Mouse (Mus musculus) frontal cortex, postnatal 36 days (tissue): ENCODE measurements at regions not wholly inside any gene's neighbourhood (a gene's known extent, or its start where the extent isn't known, plus 50 kb on each side); places are given as distances from the start of the nearest gene placed in this dataset.

Experiments used
- DNase-seq, 2 experiments: peaks; one replicate each; pipeline ENCODE4 v3.0.0; 2022; ENCODE audit warnings: low spot score in 2 of 2

DNA sequence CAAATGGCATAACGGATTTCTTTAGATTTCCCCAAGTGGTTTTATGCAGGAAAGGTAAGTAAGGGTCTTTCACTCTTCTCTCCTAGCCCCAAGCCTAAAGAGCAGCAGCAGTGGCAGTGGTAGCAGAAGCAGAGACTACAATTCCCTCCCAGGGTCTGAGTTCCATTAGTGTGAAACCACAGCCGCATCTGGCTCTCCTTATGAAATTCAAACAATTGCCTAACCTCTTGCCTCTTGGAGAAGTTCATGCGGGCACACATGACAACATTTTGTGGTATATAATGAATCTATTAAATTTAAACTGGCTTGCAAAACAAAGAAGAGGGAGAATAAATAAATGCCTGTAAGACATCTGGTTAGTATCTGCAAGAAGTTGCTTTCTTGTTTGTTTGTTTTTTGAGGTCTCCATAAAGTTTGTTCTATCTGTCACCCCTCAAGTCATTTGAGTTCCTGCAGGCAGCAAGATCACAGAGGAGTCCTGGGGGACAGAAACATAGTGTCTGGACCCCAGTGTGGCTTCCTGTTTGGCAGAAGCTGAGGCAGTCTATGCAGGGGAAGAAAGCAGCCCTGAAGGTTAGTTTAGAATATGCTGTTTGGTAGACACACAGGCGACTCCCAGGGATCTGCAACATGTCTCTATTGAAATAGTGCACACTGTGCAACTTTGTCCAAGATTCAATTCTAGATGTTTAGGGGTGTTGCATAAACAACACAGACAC, 578.9 kb downstream of the Kctd12 start:
- DNase-seq = no peak

DNA sequence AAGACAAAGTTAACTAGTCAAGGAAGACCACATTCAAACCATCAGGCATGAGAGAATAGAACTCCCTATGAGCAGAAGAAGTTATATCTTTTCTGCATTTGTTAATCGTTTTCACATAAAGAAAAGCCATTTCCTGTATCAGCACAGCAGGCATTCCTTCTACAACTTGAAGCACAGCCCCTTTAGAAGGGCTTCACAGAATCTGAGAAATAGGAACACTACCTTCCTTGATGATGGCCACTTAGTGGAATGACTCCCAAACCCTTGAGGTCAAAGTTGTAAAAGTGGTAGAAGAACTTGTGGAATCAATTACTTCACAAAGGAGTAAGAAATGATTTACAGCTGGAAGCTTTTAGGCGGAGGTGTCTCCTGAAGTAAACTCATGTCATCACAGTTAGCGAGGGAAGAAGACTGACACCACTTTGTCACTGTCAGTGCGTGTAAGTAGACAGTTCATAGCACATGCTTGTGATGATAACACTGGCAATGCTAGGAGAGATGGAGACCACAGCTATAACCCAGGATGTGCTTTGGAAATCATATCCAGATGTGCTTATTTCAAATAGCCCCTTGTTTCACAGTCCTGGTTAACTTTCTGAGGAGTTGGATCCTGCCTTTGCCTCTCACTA, 580.3 kb downstream of the Kctd12 start:
- no peak for DNase-seq

DNA sequence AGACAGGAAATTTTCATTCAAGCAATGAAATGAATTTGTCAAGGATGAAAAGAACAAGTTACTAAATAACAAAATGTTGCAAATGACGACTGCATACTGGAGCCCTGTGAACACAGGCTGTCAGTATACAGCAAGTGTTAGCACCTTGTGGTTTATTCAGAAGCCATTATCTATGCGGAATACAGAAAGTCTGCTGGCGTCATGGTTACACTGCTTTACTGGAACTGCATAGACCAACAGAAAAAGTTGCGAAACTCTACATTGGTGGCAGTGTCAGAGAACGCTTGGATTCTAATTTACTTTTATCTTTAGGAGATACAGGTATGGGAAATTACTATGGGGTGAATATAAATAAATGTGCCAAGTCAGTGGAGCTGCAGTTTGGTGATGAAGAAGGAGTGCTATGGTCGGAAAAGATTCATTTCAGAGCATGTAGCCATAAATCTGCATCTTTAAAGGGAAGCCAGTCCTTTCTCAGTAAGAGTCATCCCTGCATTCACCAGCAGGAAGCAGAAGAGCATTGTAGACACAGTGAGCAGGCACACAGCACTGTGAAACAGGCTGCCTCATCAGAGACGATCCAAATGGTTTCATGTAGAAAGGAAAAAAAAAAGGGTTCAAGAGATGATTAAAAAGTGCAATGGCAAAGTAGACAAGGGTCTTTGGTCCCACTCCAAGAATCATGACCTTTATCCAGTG, 586.3 kb downstream of the Kctd12 start:
- no peak for DNase-seq

DNA sequence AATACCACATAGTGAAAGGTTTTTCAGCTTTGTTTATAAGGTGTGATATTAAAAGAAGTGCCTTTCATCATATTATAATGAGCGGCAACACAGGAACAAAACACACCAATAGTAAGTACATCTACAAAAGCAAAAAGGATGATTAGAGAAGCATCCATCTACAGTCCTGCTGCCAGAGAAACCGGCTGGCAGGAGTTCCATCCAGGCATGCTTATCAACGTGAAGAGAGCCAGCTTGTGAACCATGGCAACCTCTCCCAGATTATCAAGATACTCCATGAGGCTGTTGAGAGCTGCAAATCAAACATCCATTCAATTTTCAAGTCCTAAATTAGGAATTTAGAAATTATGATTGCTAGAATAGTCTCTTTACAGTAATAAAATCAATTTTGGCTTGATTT, 590.1 kb downstream of the Kctd12 start:
- no peak for DNase-seq

DNA sequence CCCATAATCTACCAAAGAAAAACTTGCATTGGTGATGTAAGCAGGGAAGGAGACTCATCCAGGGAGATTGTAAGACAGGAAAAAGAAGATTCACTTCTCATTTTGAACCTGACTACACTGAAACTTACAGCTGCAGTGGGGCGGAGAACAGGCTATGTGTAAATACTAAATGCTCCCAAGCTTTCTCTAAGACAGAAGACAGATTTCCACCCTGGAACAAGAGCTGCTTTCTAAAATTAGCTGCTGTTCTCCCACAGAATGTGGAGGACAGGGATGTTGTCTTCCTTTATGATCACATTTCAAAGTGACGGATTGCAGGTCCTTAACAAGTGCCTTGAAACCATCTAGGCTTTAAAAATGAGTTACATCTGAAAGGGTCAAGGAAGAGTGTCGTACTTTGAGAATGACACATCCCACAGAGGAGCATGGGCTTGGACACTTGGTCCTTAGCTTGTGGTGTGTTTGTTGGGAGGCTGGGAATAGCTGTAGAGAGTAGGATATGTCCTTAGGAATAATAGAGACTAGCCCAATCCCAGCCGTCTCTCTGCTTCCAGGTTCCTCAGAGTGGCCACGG, 609.4 kb downstream of the Kctd12 start:
- peak in 1 of 2 experiments; percentile 5 for DNase-seq

DNA sequence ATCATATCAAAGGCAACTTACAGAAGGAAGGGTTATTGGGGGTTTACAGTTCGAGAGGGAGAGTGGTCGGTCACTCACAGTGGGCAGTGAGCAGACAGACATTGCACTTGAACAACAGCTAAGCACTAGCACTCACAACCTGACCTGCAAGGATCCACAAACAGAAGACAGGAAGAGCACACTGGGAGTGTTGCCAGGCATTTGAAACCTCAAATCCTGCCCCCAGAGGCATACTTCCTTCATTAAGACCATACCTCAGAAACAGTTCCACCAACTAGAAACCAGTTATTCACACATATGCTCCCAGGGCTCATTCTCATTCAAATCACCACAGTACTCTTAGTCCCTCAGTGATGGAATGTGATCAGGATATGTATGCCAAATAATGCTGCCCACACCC, 620.8 kb downstream of the Kctd12 start:
- DNase-seq = no peak

DNA sequence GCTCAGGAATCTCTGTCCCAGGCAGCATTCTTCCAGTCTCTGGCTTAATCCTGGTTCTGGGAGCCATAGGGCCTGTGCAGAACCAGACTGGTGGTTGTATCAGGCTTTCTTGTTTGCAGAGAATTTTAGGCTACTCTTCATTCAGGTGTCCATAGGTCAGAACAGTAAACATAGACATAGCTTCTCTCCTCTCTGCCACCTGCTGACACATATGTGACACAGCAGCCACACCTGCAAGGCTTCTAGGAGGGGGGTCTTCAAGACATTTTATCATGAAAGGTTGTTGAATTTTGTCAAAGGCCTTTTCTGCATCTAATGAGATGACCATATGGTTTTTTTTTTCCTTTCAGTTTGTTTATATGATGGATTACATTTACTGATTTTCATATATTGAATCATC, 599.7 kb downstream of the Lmo7 start:
- no peak for DNase-seq

DNA sequence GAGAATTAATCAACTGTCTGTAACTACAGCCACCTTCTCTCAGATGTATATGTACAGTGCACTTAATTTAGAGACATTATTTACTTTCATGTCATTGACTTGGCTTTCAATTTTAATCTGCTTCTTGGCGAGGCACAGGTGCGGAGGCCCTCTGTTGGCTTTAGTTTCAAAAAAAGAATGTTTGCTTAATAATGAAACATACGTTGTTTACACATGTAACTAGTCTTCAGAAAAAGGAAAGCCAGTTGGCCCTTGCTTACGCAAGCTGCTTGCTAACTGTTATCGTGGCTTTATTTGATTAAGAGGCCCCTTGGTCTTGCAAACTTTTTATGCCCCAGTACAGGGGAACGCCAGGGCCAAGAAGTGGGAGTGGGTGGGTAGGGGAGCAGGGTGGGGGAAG, 576.6 kb downstream of the Lmo7 start:
- DNase-seq = no peak

DNA sequence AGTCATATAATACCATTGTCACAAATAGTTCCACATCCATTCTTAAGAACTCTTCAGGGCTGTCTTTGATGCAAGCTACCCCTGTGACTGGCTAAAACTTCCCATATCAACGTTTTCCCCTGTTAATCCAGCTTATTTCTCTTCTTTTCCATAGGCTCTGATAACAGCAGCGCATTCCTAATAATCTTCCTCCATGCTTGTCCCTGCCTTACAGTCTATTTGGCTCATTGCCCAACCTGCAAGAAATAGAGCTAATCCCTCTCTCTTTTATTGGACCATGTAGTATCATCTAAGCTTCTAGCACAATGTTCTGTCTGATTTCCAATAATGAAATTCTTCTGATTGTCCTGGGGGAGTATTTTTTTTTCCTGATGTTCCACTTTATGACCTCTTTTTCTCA, 573.1 kb downstream of the Lmo7 start:
- DNase-seq = no peak

DNA sequence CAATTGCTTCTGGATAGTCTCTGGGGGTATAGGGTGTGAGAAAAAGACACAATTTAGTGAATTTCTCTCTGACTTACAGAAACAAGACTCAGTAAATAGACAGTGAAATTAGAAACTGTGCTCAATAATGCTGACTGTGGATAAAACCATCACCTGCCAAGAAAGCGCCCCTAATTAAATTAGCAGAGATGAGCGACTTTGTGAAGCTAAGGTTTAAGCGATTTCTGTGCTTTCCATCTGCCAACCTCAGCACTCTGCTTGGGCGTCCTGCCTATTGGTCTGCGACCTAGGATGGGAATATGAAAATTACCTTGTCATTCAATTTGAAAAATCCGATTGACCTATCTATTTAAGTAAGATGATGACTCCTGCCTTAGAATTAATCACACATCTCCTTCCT, 570.5 kb downstream of the Lmo7 start:
- no peak for DNase-seq

DNA sequence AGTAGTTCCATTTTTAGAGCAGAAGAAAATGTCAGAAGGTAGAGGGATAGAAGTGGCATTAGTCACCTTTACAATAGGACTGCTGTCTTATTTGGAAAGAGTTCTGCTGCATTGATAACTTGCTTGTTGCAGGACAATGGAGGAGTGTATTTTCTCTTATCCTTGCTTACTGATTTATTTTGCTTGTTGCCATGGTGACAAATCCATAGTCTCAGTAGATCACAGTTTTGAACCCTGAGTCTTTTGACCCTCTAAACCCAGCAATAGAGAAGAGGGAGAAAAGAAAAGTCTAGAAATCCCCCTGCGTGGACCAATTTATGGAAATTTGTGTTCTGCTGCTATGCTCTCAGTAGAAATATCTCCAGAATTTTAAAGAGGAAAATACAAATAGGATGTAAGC, 561.6 kb downstream of the Lmo7 start:
- no peak for DNase-seq

DNA sequence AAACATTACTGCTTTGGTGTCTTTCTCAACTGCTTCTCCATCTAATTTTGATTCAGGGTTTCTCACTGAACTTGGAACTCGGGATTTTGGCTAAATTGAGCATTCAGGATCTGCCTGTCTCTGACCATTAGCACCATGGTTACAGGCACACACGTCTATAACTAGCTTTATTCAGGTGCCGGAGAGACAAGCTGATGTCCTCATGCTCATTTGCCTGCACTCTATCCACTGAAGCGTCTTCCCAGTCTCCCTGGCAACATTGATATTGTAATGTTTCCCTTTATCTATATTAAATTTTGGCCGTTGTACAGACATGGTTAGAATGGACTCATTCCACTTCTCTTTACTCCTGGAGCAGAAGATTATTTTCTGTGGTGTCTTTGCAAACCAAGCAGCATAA, 520.3 kb downstream of the Lmo7 start:
- no peak for DNase-seq

DNA sequence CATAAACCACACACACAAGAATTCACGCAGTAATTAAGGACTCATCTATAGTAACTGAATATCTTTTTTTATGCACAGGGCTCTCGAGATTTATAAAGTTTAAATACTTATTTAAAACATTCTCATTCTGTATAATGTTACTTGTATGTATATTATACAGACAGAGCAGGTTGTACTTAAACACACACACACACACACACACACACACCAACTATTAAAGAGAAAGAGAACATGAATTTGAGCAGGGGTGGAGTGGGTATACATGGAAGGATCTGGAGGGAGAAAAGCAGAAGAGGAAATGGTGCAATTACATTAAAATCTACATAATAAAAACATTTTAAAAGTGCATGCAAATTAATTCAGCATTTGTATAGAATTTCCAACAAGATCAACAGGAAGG, 518.8 kb downstream of the Lmo7 start:
- no peak for DNase-seq

DNA sequence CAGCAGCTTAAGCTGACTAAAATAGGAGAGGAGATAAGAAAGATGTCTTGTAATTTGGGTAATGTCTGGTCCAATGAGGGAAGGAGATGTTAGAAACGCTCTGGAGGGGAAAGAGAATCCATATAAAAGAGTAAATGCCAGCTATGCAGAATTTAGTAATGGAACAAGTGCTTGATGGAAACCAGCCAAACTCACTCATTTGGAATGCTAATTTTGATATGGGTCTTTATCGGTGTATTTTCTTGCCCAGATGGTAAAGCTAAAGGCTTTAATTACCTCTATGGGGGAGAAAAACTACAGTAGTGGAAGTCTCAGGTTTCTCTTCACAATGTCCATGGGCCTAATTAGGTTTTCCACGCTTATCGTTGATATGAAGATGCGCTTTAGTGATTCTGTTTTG, 518.3 kb downstream of the Lmo7 start:
- no peak for DNase-seq

DNA sequence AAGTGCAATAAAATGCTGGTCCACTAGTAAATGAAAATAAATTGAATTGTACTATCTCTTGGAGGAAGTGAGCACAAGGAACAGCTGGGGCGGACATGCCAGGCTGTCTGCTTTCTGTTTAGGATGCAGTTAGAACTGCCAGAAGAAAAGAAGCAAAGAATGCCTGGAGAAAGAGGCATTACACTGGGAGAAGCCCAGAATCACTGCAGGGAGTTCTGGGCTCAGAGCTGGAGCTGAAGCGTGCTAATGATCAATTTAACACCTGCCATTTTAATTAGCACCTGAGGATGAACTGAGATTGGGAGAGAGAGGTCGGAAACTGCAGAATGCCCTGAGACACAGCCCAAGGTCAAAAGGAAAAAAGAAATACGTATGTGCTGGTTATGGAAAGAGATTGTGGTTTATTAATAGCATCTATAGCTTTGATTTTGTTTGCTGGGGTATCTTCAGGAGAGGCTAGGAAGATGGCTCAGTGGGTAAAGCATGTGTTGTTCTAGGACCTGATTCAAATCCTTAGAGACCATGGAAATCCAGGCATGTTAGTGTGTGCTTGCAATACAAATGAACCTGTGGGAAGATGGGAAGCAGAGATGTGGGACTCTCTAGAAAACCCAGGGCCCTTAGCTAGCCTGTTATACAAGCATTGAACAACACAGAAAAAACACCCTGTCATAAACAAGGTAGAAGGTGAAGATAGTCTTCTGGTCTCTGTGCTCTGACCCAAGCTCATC, 514.2 kb downstream of the Lmo7 start:
- DNase-seq = no peak

DNA sequence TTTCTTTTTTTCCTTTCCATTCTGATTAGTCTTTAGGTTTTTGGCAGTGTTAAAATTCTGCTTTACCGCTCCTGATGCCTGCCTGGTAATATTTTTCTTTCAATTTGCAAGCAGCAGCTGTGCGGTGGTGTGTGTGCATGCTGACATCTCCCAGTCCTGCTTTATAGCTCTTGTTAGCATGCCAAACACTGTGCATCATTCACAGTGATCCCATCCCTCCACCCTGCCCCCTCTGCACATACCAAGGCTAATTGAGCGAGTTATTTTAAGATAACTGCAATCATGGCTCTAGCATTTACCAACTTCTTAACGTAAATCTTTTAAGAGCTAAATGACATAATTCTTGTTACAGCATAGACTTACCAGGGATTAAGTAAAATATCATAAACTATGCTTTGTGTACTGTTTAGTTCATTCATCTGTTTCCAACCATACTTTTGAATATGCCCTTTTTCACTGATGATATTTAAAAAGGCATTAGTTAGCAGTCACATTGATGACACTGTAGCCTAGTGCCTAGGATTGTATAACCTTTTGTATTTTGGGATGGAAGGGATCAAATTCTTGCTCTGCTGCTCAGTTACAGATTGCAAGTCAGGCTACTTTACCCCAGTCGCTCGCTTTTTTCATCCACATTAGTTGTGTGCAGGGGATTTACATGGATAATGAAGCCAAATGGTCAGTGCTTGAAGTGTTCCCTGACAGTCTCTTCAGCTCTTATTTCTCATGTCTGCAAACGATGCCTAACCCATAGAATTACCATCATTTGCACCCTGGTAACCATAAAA, 487.0 kb downstream of the Lmo7 start:
- DNase-seq = peak; percentile 21 to 42

DNA sequence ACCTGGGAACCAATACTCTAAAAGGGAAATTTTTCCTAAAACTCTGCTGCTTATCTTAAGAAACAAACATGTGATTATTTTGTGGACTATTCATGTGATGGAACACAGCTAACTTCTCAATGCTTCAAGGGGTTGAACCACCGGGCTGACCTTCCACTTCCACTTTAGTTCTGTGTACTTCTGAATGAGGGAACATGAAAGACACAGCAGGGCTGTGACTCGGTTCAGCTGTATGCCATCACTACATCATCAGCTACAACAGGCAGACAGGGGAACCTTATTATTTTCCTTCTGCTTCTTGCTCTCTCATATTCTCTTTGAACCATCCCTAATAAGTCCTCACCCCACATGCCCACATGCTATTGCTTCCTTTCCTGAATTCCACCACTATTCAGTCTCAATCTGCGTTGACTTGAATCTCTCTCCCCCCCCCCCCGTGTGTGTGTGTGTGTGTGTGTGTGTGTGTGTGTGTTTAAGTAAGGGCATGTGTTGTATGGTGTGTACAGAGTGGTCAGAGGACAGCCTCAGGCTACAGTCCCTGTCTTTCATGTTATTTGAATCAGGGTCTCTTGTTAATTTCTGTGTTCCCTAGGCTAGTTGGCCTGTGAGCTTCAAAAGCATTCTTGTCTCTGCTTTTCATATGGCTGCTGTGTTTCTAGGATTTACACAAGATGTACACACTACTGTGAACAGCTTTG, 485.7 kb downstream of the Lmo7 start:
- DNase-seq = no peak

DNA sequence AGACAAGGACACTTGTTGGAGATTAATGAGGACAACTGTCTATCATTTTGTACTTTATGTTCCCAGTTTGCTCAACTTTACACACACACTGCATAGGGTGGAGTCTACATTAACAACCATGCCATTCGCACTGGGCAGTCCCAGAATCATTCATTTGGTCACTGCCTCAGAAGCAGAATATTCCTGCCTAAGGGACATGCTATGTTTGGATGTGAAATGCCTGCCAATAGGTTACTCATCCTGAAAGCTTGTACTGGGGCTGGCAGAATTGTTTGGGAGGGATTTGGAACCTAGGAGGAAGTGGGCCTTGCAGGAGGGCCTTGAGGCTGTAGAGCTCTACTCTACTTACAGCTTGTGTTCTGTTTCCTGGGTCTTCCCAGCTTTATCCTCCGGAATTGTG, 482.3 kb downstream of the Lmo7 start:
- no peak for DNase-seq

DNA sequence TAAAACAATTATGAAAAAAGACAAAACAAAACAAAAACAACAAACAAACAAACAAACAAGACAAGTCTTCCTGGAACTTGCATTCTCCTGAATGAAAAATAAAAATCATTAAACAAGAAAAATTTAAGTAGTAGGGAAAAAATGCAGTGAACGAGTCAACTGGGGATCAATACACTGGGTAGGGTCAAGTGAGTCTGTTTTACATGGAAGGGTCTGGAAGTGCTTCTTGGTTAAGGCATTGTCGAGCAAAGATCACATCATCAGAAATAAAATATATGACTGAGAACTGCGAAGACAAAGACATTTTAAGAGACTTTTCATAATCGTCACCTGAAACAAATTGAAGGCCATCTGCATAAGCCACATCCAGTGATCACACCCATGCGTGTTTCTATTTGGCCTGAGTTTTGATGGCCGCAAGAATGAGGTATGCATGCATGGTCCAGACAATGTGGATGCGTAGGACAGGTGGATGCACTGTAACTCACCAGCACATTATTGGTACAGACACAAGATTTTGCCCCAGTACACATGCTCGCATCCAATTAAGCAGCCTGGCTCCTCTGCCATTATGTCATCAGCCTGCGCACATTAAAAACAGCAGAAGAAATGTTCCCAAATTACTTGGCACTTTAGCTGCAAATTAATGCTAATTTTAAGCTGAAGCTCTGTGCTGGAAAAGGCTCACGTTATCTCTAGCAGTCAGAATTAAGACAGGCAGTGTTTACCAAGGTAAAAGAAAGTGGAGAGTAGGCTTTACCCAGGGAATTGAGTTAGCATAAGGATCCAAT, 475.3 kb downstream of the Lmo7 start:
- DNase-seq = no peak

DNA sequence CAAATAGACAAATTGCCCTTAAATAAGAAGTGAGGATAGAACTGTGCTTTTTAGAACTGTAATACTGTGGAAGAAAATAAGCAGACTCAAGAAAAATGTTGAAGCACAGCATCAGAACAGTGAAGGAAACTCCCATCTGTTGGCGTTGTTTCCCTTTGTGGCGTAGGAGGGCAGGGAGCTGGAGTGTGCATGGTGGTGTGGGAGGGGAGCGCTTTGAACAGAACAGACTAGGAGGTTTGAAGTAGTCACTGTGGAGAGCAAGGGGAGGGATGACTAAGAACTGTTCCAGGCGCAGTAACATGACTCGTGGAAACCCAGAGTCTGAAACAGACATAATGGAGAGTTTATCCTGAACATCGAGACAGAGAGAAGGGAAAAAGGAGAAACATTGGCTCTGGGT, 469.7 kb downstream of the Lmo7 start:
- peak; percentile 82 to 84 for DNase-seq
